ENCODE assay signal across 27 mouse cellular contexts in the genomic region with DNA sequence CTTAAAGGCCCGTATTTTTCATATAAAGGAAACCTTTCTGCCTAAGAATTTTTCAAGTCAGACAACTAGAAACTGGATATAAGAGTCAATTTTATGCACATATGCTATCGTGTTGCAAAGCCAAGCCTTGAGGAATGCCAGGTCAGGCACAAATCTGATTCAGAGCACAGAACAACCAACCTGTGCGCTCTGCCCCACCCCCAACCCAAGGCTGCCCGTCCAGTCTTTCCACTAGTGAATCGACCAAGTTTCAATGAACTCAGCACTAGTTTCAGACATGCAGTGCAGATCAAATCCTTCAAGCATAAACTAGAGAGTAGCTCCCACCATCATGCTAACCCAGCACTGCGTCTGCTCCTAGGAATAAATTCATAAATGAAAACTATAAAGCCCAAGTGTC. TPM values are rescaled to one million over a fixed set of nuclear protein-coding genes. Genes with fewer than 3 reads are reported as not detected.
DNase-seq lines count a peak whose midpoint lies in the region; ATAC-seq and TF ChIP-seq lines count a peak whose summit lies in the region.
"Had no signal": no experiment of that assay in that cellular context is flagged by ENCODE, and none has a peak within 500 bp of the region (broad histone marks: within the 10 kb centered on the region; RNA-seq: fewer than 3 reads in every experiment).

No protein-coding gene starts in this region.

- H3K36me3 ChIP-seq in lung, postnatal 0 days (ENCODE audit: insufficient read depth, low read length), result peaks cover 26% of the 10 kb centered on the region
- peaks cover 85% of the 10 kb centered on the region for H3K36me3 ChIP-seq in kidney, embryonic 15.5 days
- H3K36me3 ChIP-seq in stomach, embryonic 15.5 days, result peaks cover 61% of the 10 kb centered on the region

- DNase-seq in kidney, adult 18-20 months, result peak; percentile 32
- no peak for DNase-seq in kidney, adult 9 months
- peak; percentile 52 for DNase-seq in lung, postnatal 36 days
- DNase-seq in lung, postnatal 0 days (ENCODE audit: low spot score), result no peak
- DNase-seq in frontal cortex, postnatal 10 days (ENCODE audit: low spot score in 2 of 2), result no peak
- DNase-seq in neural tube, embryonic 10.5 days (ENCODE audit: extremely low spot score, low spot score), result no peak
- DNase-seq: adrenal gland, postnatal 10 days; cerebellum, adult 8-10 months; cerebellum, postnatal 36 days; gastrocnemius, postnatal 10 days; heart, postnatal 14 days; liver, postnatal 0 days; lung, postnatal 10 days; right cerebral cortex, postnatal 25 days had no signal

- H3K9me3 ChIP-seq in lung, postnatal 0 days (ENCODE audit: low read length), result no peaks in the 10 kb centered on the region
- no peaks in the 10 kb centered on the region for H3K9me3 ChIP-seq in kidney, embryonic 15.5 days (replicated peaks)
- H3K9me3 ChIP-seq in stomach, embryonic 15.5 days, result no peaks in the 10 kb centered on the region
- H3K9me3 ChIP-seq: embryonic facial prominence, embryonic 12.5 days; forebrain, embryonic 10.5 days; hindbrain, embryonic 10.5 days; hindbrain, embryonic 15.5 days; limb, embryonic 12.5 days; liver, embryonic 12.5 days; midbrain, embryonic 10.5 days; midbrain, embryonic 15.5 days had no signal

- no peak overlapping the region for H3K27ac ChIP-seq in lung, postnatal 0 days (ENCODE audit: low read length)
- H3K27ac ChIP-seq in kidney, embryonic 15.5 days, result peak overlapping the region; percentile 48; the same call in 1 of the 2 replicates
- peak overlapping the region; percentile 40; the same call in 1 of the 2 replicates for H3K27ac ChIP-seq in stomach, embryonic 15.5 days
- H3K27ac ChIP-seq: embryonic facial prominence, embryonic 12.5 days; forebrain, embryonic 10.5 days; hindbrain, embryonic 10.5 days; hindbrain, embryonic 15.5 days; limb, embryonic 12.5 days; liver, embryonic 12.5 days; midbrain, embryonic 10.5 days; midbrain, embryonic 15.5 days had no signal

- peaks cover 4% of the 10 kb centered on the region; the same call in 1 of the 2 replicates for H3K4me1 ChIP-seq in lung, postnatal 0 days (ENCODE audit: insufficient read depth, low read depth, low read length)
- H3K4me1 ChIP-seq in kidney, embryonic 15.5 days, result peaks cover 23% of the 10 kb centered on the region
- H3K4me1 ChIP-seq in stomach, embryonic 15.5 days, result peaks cover 20% of the 10 kb centered on the region

- TF ChIP-seq EP300 in lung, postnatal 0 days (IDR thresholded peaks at IDR 0.05), result no peak

- no peak for ATAC-seq in lung, postnatal 0 days
- no peak for ATAC-seq in kidney, embryonic 15.5 days (replicated peaks; ENCODE audit: low FRiP score)
- no peak for ATAC-seq in stomach, embryonic 15.5 days (ENCODE audit: insufficient read depth, low FRiP score, low read depth)
- ATAC-seq: forebrain, embryonic 16.5 days; inflammation-experienced regulatory T-cells, adult 6 months; liver, embryonic 12.5 days; liver, postnatal 0 days; midbrain, embryonic 15.5 days; Patski had no signal

- no peak for TF ChIP-seq CTCF in lung, postnatal 0 days (IDR thresholded peaks at IDR 0.05)

- no peaks in the 10 kb centered on the region for H3K27me3 ChIP-seq in lung, postnatal 0 days (replicated peaks; ENCODE audit: insufficient read depth, low read length)
- no peaks in the 10 kb centered on the region for H3K27me3 ChIP-seq in kidney, embryonic 15.5 days
- no peaks in the 10 kb centered on the region for H3K27me3 ChIP-seq in stomach, embryonic 15.5 days (replicated peaks)
- H3K27me3 ChIP-seq: embryonic facial prominence, embryonic 12.5 days; hindbrain, embryonic 15.5 days; limb, embryonic 12.5 days; liver, embryonic 12.5 days; midbrain, embryonic 15.5 days; Patski had no signal

- H3K4me2 ChIP-seq in lung, postnatal 0 days (replicated peaks; ENCODE audit: low read depth, low read length), result no peak overlapping the region
- H3K4me2 ChIP-seq in kidney, embryonic 15.5 days, result no peak overlapping the region
- no peak overlapping the region for H3K4me2 ChIP-seq in stomach, embryonic 15.5 days
- H3K4me2 ChIP-seq: embryonic facial prominence, embryonic 12.5 days; hindbrain, embryonic 15.5 days; limb, embryonic 12.5 days; liver, embryonic 12.5 days; midbrain, embryonic 15.5 days had no signal

- WGBS in lung, postnatal 0 days, result 64% methylated on average over 6 of the region's 6 CpGs
- WGBS in kidney, embryonic 15.5 days, result 85% methylated on average over 6 of the region's 6 CpGs
- WGBS in stomach, embryonic 15.5 days, result 79% methylated on average over 6 of the region's 6 CpGs

- no peak overlapping the region for H3K4me3 ChIP-seq in lung, postnatal 0 days (ENCODE audit: low read depth, low read length)
- no peak overlapping the region for H3K4me3 ChIP-seq in kidney, embryonic 15.5 days (replicated peaks)
- no peak overlapping the region for H3K4me3 ChIP-seq in stomach, embryonic 15.5 days (replicated peaks)
- H3K4me3 ChIP-seq: embryonic facial prominence, embryonic 12.5 days; forebrain, embryonic 10.5 days; hindbrain, embryonic 10.5 days; hindbrain, embryonic 15.5 days; limb, embryonic 12.5 days; liver, embryonic 12.5 days; midbrain, embryonic 10.5 days; midbrain, embryonic 15.5 days had no signal

- H3K9ac ChIP-seq in lung, postnatal 0 days (replicated peaks; ENCODE audit: low read depth), result no peak overlapping the region
- no peak overlapping the region for H3K9ac ChIP-seq in kidney, embryonic 15.5 days
- no peak overlapping the region for H3K9ac ChIP-seq in stomach, embryonic 15.5 days
- H3K9ac ChIP-seq: embryonic facial prominence, embryonic 12.5 days; hindbrain, embryonic 15.5 days; limb, embryonic 12.5 days; liver, embryonic 12.5 days; liver, postnatal 0 days; midbrain, embryonic 15.5 days had no signal

RNA-seq across cellular contexts. Expression of a gene that starts 6.5 kb away (rescaled TPM):
- polyA plus RNA-seq in lung, postnatal 0 days (2015; fragmentation: Nextera tagmentation; extraction: Ambion mirVana), result 156 and 157 TPM in 2 replicates
- polyA plus RNA-seq in kidney, embryonic 15.5 days (2015; fragmentation: Nextera tagmentation; extraction: Ambion mirVana), result 152 and 165 TPM in 2 replicates
- polyA plus RNA-seq in stomach, embryonic 15.5 days (2015; fragmentation: Nextera tagmentation; extraction: Ambion mirVana), result 175 and 179 TPM in 2 replicates

RNA-seq across cellular contexts. Expression of a gene that starts 6.7 kb away (rescaled TPM):
- 6.2 and 9.4 TPM in 2 replicates for polyA plus RNA-seq in lung, postnatal 0 days (2015; fragmentation: Nextera tagmentation; extraction: Ambion mirVana)
- 5.1 and 5.3 TPM in 2 replicates for polyA plus RNA-seq in kidney, embryonic 15.5 days (2015; fragmentation: Nextera tagmentation; extraction: Ambion mirVana)
- 5.1 and 5.3 TPM in 2 replicates for polyA plus RNA-seq in stomach, embryonic 15.5 days (2015; fragmentation: Nextera tagmentation; extraction: Ambion mirVana)

RNA-seq across cellular contexts. Expression of a gene that starts 12.8 kb away (rescaled TPM):
- 17.5 and 19.4 TPM in 2 replicates for polyA plus RNA-seq in lung, postnatal 0 days (2015; fragmentation: Nextera tagmentation; extraction: Ambion mirVana)
- 23.2 and 24.0 TPM in 2 replicates for polyA plus RNA-seq in kidney, embryonic 15.5 days (2015; fragmentation: Nextera tagmentation; extraction: Ambion mirVana)
- 18.4 and 19.1 TPM in 2 replicates for polyA plus RNA-seq in stomach, embryonic 15.5 days (2015; fragmentation: Nextera tagmentation; extraction: Ambion mirVana)

RNA-seq across cellular contexts. Expression of a gene that starts 23.1 kb away (rescaled TPM):
- polyA plus RNA-seq in lung, postnatal 0 days (2015; fragmentation: Nextera tagmentation; extraction: Ambion mirVana), result 4.6 and 5.5 TPM in 2 replicates
- 2.6 TPM in 2 replicates for polyA plus RNA-seq in kidney, embryonic 15.5 days (2015; fragmentation: Nextera tagmentation; extraction: Ambion mirVana)
- 24.1 and 24.7 TPM in 2 replicates for polyA plus RNA-seq in stomach, embryonic 15.5 days (2015; fragmentation: Nextera tagmentation; extraction: Ambion mirVana)
- polyA plus RNA-seq: inflammation-experienced regulatory T-cells, adult 6 months; liver, postnatal 0 days had no signal

Comparison
In these comparisons a context has a peak if more than half of its experiments do, and no peak if none do; other contexts are left out.
1. DNase-seq: peak in kidney, adult 18-20 months (single experiment) and lung, postnatal 36 days (single experiment); none in kidney, adult 9 months (single experiment), lung, postnatal 0 days (single experiment), frontal cortex, postnatal 10 days (0 of 2) and neural tube, embryonic 10.5 days (single experiment).